Mouse (Mus musculus): ENCODE results near the gene Sync.

The Sync gene

DNA sequence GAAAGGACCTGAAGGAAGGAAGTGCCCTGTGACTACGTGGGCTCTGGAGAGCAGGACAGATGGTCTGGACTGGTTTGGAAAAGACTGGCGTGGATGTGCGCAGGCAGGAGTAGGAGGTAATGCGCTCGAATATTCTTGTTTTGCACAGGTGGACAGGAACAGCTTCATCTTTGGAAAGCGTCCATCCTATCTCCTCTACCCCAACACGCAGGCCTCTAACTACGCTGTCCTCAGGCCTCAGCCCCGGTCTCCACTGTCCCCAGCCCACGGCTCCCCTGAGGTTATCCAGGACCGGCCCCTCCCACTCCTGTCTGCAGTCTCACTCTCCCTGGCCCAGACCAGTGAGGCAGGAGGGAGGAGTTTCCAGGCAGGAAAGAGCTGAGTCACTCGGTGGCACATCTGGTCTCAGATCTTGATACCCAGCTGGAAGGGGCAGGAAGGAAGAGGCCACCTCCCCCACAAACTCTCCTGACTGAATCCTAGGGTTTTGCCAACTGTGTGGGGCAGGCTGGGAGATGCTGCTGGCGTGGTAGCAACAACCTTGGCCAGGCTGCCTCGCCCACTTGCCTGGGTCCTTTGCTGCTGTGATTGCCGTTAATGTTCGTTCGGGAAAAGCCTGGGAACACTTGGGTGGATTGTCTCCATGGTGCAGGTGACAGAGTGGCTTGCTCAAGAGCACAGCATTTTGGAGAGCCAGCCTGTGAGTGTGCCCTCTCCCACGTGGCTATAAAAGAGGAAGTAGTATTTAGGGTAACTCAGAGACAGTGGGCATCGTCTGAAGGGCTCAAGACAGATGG, 24.0 kb upstream of the Sync start:
- DNase-seq (ENCODE audit: low spot score) = peak; percentile 68

DNA sequence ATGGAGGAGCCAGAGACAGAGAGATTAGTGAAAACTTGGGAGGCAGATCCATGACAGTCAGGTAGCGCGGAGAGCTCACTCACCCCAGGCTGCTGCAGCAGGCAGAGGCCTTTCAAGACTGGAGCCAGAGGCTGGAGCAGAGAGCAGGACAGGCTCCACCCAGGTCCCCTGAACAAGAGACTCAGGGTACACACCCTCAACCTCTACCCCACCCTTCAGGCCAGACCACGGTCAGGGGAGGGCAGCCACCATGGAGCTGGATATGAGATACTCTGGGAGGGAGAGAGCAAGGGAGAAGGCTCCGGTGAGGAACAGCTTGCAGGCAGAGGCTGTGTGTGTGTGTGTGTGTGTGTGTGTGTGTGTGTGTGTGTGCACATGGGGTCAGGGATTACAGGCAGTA, 21.2 kb upstream of the Sync start:
- DNase-seq (ENCODE audit: low spot score) = no peak

DNA sequence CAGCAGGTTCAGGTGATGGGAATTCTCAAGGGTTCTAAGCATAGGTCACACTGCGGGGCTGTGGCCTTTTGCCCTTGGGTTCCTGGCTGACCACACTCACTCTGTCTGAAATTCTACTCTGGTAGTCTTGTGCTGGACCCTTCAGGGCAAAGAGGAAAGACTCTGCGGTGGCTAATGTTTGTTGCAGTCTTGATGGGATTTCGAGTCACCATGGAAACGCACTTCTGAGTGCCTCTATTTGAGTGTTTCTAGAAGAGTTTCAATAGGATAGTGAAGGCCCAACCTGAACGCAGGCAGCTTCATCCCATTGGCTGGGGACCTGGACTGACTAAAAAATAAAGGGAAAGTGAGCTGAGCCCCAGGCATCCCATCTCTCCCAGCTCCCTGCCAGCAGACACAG, 20.6 kb upstream of the Sync start:
- DNase-seq (ENCODE audit: low spot score) = no peak

DNA sequence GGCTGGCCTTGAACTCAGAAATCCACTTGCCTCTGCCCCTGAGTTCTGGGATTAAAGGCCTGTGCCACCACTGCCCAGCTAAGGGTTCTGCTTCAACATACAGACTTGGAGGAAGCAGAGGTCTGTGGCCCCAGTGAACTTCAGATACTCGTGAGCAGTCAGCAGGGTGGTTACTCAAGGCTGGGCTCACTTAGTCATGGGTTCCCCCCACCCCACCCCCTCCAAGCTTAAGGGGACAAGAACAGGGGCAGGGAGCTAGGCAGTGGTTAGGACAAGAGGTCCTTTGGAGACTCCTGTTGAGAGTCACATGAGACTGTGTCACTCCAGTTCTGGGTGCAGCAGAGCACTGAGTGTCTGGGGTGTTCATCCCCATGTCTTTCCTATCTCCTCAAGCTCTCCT, 18.7 kb upstream of the Sync start:
- no peak for DNase-seq (ENCODE audit: low spot score)

DNA sequence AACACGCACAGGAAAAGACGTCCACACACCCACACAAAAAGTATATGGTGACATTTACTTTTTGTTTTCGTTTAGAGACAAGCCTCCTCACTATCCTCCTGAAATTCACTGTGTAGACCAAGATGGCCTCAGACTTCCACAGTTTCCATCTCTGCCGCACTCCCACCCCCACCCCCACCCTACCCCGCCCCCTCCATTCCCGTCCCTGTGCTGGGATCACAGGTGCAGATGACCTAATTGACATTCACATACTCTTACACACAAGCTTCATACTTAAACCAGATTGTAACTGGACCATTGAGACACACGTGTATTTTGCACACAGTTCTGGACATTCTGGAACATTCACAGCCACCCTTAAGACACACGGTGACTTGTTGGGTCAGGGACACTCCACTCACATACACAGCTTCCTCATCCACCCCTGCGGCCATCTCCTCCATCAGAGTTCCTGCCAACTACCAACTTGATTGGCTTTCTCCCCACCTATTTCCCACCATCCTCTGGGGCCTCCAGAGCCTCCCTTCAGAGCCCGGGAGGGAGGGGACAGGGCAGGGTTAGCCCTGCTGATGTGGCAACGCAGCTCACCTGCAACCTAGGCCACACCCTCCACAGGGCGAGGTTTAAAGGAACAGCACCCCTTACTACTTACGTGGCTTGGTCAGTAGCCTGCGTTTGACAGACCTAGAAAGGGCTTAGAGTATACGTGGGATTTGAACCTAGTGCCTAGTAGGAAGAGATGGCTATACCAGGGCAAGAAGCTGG, 15.2 kb upstream of the Sync start:
- DNase-seq (ENCODE audit: low spot score) = no peak

DNA sequence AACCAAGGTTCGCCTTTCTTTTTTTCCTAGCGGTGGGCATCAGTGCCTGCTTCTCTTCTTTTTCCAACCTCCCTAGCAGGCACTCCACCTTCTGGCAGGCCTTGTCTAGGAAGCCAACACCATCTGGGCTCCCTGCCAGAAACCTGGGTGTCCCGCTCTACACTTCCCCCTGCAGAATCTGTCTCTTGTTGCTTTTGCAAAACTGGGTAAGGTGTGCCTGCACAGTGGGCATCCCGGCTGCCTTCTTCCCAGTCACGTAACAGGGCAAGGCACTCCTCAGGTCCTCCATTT, 14.7 kb upstream of the Sync start:
- peak; percentile 74 for DNase-seq (ENCODE audit: low spot score)

DNA sequence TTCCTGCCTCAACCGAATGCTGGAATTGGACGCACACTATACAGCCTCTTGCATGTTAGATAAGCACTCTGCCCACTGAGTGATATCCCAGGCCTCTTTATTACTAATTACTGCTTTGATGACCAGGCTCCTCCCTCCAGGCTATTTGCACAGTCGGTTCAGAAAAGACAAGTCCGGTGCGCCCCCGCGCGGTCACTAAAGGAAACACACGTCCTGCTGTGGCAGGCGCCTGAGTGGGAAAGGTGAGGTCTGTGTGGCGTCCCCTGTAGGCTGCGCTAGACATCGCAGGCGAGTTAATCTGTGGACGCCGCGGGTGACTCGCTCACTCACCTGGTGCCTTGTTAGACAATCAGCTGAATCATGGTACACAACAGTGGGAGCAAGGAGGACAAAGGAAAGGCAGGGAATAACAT, 11.0 kb upstream of the Sync start:
- DNase-seq (ENCODE audit: low spot score) = peak; percentile 98

DNA sequence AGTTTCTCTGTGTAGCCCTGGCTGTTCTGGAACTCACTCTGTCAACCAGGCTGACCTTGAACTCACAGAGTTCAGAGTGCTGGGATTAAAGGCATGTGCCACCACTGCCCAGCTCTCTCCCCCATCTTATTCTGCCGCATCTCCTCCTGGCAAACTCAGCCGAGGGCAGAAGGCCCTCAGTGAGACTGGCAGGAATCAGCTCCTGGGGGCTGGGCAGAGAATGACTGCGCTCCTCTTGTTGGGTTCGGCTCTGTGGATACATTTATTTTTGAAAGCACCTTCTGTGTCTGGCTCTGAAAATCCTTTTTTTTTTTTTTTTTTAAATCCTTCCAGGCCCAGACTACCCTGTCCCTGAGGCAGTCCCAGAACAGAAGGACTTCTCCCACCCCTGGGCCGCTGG, 4.6 kb upstream of the Sync start:
- no peak for DNase-seq (ENCODE audit: low spot score)

DNA sequence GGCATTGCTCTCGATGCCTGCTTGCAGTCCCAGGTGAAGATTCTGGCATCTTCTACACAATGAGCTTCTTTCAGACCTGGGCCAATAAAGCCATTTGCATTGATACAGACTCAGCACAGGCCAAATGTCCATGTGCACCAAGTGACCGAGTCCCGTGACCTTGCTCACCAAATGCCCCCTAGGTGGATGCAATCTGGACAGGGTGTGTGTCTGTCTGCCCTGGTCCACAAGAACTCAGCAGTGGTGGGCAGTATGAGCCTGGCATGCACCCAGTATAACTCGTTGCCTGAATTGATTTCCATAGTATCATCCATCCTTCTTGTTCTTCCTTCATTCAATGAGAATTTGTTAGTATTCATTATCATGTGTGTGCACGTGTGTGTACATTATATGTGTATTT, 4.2 kb upstream of the Sync start:
- no peak for DNase-seq (ENCODE audit: low spot score)

DNA sequence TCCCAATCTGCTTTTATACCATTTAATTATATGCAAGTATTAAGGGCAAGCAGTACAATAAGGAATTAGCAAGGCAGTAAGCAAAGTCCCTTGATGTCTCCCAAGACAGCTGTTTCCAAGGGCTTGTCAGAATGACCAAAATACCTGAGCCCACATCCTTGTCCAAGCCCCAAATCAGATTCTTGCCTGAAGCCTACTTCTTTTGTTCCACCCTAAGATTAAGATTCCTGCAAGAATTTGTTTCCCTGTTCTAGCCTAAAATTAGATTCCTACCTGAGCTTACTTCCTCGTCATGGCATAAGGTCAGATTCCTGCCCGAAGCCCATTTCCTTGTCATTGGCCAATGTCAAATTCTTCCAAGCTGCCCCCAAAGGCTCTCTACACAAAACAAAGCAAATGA, 2.7 kb upstream of the Sync start:
- no peak for DNase-seq (ENCODE audit: low spot score)

DNA sequence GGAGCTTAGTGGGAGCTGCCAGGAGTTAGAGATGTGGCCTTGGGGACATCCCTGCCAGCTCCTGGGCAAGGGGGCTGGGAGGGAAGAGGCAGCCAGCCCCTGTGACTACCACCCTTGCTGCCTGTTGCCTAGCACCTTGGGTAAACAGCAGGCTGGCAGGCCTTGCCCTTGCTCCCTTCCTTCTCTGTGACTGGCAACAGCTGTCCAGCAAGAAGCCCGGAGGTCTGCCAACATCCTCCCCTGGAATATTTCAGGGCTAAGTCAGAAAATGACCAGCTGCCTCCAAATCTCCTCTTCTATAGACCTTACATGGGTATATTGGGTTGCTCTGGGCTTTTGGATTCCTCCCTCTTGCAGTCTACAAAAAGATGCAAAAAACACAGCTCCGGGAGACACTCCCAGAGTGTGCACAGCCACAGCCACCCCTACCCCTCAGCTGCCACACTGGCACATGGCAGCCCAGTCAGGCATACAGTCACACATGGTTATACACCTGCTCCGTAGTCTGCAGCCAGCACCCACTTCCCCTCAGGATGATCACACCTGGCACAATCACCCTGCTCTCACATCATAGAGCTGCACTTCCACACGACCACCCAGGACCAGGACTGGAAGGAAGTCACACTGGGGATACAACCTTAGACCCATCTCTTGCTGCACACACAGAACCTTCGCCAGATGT, 1.3 kb upstream of the Sync start:
- DNase-seq (ENCODE audit: low spot score) = no peak

DNA sequence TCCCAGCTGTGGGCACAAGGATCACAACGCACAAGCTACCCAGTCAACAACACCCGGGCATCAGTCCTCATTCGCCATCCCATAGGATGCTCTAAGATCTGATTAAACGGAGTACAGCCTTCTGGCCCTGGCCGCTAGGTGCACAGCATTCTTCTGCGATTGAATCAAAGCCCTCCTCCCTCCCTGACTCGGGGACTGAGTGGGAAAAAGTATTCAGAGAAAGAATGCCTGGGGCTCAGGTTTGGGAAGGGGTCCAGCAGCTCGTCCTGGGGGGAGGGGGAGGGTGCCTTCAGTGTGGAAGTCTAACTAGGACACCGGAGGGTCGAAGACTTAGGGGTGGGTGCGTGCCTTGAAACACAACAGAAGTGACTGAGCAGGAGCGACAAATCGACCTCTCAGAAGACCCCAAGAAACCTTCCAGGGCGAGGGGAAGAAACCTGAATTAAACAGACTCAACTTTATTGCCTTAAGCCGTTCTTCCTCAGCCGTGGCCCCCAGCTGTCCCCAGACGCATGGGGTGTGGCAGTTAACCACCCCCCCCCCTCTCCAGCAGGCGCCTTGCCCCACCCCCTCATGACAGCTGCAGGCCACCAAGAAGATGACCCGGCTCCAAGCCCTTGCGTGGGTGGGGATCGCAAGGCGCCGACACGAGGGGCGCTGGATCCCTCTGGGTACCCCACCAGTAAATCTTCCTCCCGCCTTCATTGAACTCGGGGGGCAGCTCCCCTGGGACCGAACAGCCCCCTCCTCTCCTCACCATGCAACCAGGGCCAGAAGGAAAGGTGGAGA, 540 bp upstream of the Sync start:
- DNase-seq (ENCODE audit: low spot score) = peak; percentile 58

DNA sequence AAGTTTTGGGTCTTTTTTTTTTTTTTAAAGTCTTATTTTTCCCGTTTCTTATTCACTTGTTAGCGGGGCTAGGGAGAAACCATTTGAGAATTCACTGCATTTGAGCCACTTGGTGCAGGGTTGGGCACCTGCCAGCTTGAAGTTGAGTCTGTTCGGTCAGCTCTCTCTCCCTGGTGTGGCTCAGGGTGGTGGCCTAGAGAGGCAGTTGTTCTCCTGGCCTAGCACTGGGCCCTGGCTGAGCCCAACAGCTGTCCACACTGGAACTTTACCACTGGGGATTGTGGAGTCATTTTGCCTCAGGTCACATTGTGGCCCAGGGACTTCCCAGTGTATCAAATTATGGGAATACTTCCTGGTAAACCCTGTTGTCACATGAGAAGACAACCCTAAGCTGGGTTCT, 650 bp downstream of the Sync start:
- peak; percentile 65 for DNase-seq (ENCODE audit: low spot score)

DNA sequence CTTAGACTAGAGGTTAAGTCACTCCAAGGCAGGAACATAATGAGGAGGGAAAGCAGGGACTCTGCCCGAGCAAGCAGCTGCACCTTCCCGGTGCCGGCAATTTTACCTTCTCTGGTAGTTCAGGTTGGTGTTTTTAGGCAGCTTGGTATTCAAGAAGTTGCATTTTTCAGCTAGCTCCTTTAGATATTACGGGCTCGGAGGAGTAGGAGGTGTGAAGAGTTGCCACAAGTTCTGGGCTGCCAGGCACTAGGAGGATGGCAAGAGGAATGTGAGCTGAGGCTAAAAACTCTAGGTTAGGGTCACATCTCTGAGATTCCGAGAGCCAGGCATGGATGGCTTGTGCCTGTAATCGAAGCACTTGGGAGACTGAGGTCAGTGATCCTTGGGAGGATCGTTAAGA, 2.3 kb downstream of the Sync start:
- no peak for DNase-seq (ENCODE audit: low spot score)

DNA sequence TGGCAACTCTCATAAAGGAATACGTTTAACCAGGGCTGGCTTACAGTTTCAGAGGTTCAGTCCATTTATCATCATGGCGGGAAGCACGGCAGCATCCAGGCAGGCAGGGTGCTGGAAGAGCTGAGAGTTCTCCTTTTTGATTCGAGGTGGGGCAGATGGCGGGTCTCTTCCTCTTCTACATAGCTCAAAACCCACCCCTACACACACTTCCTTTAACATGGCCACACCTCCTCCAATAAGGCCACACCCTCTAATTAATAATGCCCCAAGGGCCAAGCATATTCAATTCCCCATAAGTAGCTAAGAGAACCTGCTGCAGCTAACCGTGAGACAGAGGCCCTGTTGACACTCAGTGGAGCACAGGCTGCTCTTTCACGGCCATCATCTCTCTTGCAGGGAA, 5.4 kb downstream of the Sync start:
- DNase-seq (ENCODE audit: low spot score) = no peak

DNA sequence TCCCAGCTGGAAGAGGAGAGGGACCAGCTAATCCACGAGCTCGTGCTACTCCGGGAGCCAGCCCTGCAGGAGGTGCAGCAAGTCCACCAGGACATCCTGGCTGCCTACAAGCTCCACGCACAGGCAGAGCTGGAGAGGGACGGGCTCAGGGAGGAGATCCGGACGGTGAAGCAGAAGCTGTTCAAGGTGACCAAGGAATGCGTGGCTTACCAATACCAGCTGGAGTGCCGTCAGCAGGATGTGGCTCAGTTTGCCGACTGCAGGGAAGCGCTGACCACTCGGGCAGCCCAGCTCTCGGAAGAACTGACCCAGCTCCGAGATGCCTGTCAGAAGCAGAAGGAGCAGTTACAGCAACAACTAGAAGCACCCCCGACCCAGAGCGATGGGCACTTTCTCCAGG, 6.3 kb downstream of the Sync start:
- DNase-seq (ENCODE audit: low spot score) = no peak

DNA sequence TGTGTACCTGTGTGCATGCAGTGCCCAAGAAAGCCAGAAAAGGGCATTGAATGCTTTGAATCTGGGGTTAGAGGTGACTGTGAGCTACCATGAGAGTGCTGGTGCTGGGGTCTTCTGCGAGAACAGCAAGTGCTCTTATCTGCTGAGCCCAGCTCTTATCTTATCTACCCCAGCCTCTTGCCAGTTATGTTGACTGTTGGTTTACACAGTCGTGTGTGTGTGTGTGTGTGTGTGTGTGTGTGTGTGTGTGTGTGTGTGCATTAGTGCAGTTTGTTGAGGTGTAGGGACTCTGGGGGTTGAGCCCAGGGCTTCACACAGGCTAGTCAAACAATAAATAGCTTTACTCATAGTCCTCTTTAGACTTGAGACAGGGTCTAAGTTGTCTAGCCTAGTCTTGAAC, 7.8 kb downstream of the Sync start:
- no peak for DNase-seq (ENCODE audit: low spot score)

DNA sequence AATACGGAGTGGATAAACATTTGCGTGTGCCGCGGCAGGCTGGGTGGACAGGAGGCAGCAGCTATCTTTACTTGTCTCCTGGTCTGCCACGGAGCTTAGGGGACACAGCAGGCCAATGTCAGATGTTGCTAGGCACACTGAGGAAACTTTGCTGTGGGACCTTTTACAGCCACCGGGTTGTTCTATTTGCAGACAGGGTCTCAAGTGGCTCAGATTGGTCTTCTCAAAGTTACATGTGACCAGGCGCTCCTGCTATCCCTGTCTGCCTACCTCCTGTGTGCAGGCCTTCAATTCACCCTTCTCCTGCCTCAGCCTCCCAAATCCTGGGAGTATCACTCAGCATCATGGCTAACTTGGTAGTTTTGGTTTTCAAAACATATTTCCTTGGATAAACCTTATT, 8.6 kb downstream of the Sync start:
- DNase-seq (ENCODE audit: low spot score) = no peak

DNA sequence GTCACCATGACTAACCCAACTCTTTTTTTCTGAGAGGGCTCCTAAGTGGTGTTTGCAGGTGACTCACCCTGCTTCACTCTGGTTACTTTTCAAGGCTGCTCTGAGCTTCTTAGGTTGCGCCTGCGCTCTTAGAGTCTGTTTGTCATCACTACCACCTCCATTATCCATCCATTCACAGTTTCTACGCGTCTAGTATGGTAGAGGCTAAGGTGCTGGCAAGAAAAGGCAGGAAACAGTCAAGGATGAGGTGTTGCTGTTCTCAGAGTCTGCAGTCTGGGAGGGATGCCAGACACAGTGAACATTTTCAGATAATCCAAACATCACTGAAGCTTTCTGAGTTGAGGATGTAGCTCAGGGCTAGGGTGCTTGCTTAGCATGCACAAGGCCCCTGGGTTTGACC, 10.3 kb downstream of the Sync start:
- DNase-seq (ENCODE audit: low spot score) = no peak

DNA sequence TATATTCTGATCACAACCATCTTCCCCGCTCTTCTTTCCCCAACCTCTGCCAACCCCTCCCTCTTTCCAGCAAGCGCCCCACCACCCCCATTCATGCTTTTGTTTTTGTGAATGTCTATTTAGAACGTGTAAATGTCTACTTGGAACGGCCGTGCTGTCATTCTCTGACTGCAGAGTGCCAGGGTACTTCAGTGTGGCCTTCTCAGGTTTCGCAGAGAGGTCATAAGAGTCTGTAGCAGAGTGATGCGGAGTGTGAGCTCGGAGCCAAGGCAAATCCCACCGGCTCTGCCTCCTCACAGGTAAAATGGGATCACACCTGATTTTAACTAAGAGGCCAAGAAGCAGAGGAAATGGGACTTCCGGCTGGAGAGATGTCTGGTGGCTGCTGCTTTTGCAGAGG, 11.7 kb downstream of the Sync start:
- no peak for DNase-seq (ENCODE audit: low spot score)

DNA sequence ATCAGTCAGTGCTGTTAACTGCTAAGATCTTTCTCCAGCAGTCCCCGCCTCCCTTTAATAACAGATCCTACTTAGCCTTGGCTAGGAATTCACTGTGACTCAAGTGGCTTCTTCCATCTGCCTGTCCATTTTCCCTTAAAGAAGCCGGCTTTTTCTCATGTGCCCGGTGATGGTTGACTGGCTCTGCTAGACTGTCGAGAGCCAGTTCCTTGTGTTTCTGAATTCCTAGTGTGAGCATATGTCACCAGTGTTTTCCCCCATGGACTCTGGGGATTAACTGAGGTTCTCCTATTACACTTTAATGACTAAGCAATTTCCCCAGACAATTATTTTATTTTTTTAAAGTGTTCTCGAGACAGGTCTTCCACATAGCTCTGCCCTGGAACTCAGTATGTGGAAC, 16.0 kb downstream of the Sync start:
- no peak for DNase-seq (ENCODE audit: low spot score)

DNA sequence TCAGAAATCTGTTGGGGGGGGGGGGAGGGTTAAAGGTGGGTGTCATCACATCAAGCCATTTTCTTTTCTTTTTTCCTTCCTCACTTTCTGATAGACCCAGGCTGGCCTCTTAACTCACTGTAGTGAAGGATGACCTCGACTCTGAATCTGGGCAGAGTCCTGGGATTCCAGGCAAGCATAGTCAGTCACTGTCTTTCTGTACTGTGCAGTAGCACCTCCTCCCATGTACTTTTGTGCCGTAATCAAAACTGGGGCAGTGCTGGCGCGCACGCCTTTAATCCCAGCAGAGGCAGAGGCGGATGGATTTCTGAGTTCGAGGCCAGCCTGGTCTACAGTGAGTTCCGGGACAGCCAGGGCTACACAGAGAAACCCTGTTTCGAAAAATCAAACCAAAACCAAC, 16.4 kb downstream of the Sync start:
- no peak for DNase-seq (ENCODE audit: low spot score)

DNA sequence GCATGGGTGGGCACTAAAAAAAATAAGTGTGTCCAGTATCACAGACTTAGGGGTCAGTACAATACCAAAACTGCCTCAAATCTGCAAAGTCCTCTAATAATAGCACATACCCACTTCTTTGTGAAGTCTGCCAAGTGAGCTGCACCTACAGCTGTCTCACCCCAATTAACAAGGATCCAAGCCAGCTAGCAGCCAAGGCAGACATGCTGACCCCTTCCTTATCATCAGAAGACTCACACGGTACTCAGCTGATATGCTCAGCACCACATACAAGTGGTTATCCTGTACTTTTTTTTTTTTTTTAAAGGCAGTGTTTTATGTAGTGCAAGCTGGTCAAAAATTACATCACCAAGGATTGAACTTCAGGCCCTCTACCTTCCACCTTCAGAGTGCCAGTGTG, 16.9 kb downstream of the Sync start:
- DNase-seq (ENCODE audit: low spot score) = no peak

Data from testis, postnatal 10 days (tissue).